Mouse (Mus musculus) hematopoietic stem cell, adult 5-6 weeks (primary cell): Measurements from ENCODE around the gene Nf1. TPM values are rescaled to one million over a fixed set of nuclear protein-coding genes. Genes with fewer than 3 reads are reported as not detected.

Experiments used
- ATAC-seq, 2 experiments: fragments of 125-278 bp in 1 of 2; replicated peaks in 1 of 2; 2 replicates each; pipeline ENCODE4 v1.8.0; 2016 to 2017; ENCODE audit warnings: inconsistent platforms in 2 of 2, mild to moderate bottlenecking in 2 of 2, moderate number of reproducible peaks in 2 of 2, low read depth in 1 of 2, moderate TSS enrichment in 1 of 2; ENCODE audit not compliant: low FRiP score in 2 of 2, poor library complexity in 2 of 2, severe bottlenecking in 2 of 2, insufficient read depth in 1 of 2, low TSS enrichment in 1 of 2
- total RNA-seq: library from RNA; stranded (forward); fragments of 172-1452, 232-1000 nt; gene quantifications from 2 replicates; pipeline ENCODE4 v1.2.3, GENCODE M21; 2017

Nf1 gene
- total RNA-seq, 1 experiment from 2014 or later = 9.9 TPM

DNA sequence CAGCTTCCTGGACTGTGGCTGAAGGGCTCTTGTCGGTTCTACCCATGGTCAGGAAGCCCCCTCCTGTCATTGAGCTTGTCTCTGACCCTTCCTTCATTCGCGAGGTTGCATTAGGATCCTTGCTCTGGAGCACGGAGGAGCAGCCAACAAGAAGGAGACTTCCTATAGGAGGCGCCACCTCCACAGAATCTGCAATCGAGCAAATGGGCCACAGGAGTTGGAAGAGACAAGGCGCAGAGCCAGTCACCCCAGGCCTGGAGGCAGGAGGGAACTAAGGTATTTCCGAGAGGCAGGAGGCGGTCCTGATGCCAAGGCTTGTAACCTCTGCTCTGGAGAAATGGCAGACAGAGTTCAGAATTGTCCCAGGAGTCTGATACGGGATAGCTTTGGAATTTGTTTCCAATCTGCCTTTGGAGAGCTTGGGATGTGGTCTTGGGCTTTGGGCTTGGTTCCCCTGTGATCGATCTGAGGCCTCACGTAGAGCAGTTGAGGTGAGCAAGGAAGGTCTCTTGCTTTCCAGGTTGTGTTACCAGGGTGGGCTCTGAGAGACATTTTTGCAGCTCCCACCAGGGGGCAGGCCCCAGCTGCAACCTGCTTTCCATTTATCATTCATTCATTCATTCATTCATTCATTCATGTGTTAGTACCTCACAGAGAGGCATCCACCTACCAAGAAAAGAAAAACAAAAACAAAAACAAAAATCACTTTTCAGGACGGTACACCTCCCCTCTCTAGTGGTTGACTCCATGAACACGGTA is 250.0 kb downstream of the Nf1 start:
- 0 out of 4 replicates have a peak, but pooled peaks of 1 of the 2 experiments have one; percentile 37 for ATAC-seq

DNA sequence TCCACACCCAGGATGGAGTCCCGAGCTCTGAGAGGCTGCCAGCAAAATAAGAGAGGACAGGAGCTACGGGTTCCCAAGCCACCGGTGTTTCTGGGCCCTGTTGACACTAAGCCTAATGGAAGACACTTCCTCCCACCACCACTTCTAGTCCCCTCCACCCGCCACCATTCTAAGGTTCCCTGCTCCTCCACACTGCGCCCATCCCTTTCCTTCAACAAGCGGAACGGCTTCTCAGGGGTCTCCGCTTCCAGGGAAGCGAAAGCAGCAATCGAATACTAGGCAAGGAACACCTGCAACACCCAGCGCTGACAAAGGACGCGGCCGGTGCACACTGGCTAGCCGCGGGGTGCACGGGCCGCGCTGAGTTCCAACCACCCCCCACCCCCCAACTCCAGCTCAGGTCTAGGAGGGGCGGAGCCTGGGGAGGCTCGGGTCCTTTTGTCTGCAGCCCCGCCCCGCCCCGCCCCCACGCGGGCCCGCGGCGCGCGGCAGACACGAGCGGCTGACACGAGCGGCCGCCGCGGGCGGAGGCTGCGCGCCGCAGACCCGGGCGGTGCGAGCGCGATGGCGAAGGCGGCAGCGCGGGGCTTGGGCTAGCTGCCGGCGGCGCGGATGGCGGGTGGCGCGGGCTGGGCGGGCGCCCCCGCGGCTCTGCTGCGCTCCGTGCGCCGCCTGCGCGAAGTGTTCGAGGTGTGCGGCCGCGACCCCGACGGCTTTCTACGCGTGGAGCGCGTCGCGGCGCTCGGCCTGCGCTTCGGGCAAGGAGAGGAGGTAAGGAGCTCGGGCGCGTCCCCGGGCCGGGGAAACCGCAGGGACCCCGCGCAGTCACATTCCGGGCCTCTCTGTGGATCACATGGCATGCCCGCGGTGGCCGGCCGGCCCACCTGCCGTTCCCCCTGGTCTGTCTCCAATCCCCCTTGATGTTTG is 251.4 kb downstream of the Nf1 start, which contains the start of gene Rab11fip4:
Gene Rab11fip4, plus strand, starts transcription at position 549 of the 927 bp plus-strand sequence.
- peak in 1 of 2 experiments; percentile 26; a peak in 2 of 4 replicates for ATAC-seq

- no peak for ATAC-seq
Measured at GRCm38 (mm10) chr11:79591591-79591975, 252.1 kb downstream of the Nf1 start.

DNA sequence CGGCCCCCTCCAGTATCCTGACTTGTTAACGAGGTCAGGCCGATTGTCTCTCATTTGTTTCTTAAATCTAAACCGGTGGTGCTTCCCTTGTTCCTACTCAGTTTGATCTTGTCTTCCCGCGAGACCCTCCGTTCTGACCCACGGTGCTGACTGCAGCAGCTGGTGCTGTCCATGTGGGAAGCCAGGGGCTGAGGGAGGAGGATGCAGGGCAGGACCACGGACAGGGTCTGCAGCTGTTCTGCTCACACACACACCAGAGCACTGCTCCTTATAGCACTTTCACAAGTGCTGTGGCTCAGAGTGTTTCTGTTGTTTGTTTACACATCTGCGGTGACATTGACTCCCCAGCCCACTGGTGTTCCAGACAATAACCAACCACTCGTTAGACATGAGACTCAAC is 254.0 kb downstream of the Nf1 start:
- 0 out of 4 replicates have a peak, but pooled peaks of 1 of the 2 experiments have one; percentile 26 for ATAC-seq

GRCm38 (mm10) chr11:79610454-79610853 is 271.0 kb downstream of the Nf1 start:
- no peak for ATAC-seq

GRCm38 (mm10) chr11:79611011-79611666 is 271.6 kb downstream of the Nf1 start:
- ATAC-seq = peak; percentile 43 to 50; a peak in 2 of 4 replicates

GRCm38 (mm10) chr11:79612046-79612600 is 272.6 kb downstream of the Nf1 start:
- ATAC-seq = no peak

GRCm38 (mm10) chr11:79613084-79613483 is 273.6 kb downstream of the Nf1 start:
- ATAC-seq = no peak

- ATAC-seq = no peak
Measured at GRCm38 (mm10) chr11:79613711-79614110, 274.2 kb downstream of the Nf1 start.

- no peak; a peak in 1 of 4 replicates for ATAC-seq
Measured at GRCm38 (mm10) chr11:79614880-79615279, 275.4 kb downstream of the Nf1 start.

DNA sequence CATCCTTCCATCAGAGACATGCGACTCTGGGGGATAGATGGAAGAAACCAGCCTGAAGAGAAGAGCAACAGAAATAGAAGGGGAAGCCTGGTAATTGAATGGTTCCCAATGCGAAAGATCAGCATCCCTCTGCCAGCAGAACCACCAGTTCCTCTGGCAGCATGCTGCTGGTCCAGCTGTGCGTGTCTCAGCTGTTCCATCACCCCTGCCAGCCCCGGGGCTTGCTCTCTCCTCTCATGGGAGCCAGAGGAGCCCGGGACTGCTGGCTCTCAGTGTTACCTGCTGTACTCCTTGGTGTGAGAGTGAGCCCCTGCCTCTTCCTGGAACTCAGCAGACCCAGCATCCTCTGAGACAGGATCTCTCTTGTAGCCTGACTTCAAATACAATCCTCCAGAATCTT is 276.4 kb downstream of the Nf1 start:
- no peak for ATAC-seq

GRCm38 (mm10) chr11:79617991-79618390 is 278.5 kb downstream of the Nf1 start:
- no peak for ATAC-seq

- ATAC-seq = peak; percentile 65 to 86
Measured at GRCm38 (mm10) chr11:79623029-79623428, 283.5 kb downstream of the Nf1 start.

GRCm38 (mm10) chr11:79624801-79625302 is 285.4 kb downstream of the Nf1 start:
- ATAC-seq = peak; percentile 52 to 56; a peak in 3 of 4 replicates

- no peak; a peak in 2 of 4 replicates for ATAC-seq
Measured at GRCm38 (mm10) chr11:79628716-79629115, 289.2 kb downstream of the Nf1 start.

DNA sequence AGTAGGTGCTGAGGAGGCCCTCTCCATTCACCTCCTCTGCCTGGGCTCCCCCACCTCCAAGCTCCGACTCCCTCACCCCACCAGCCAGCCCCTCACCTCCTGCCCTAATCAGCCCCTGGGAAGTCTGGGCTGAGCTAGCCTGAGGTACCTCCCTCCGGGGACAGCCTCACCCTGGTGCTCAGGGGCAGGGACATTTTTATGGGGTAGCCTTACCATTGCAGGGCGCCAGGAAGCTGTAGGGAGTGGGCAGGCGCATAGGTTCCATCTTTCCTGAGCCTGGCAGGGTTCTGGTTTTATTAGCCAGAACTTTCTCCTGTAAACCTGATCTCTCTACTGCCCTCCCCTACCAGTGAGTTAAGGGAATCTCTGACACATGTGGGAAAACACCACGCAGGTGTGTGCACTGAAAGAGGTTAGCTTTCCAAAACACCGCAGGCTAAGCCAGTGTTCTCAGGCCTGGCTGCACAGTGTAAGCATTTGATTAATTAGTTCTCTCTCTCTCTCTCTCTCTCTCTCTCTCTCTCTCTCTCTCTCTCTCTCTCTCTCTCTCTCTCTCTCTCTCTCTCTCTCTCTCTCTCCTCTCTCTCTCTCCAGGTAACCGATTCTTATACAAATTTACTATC is 290.4 kb downstream of the Nf1 start:
- no peak for ATAC-seq

- ATAC-seq = no peak
Measured at GRCm38 (mm10) chr11:79630521-79630920, 291.0 kb downstream of the Nf1 start.
